Mouse (Mus musculus): ENCODE results near the gene Csf3r. TPM values are rescaled to one million over a fixed set of nuclear protein-coding genes. Genes with fewer than 3 reads are reported as not detected.
"Not testable (repeated sequence)": the region's sequence is repeated elsewhere in the genome, so short reads cannot be mapped to it uniquely, and the experiment has no call there.

Gene Csf3r
- 33.3 and 34.0 TPM in 2 replicates for total RNA-seq (2017)

DNA sequence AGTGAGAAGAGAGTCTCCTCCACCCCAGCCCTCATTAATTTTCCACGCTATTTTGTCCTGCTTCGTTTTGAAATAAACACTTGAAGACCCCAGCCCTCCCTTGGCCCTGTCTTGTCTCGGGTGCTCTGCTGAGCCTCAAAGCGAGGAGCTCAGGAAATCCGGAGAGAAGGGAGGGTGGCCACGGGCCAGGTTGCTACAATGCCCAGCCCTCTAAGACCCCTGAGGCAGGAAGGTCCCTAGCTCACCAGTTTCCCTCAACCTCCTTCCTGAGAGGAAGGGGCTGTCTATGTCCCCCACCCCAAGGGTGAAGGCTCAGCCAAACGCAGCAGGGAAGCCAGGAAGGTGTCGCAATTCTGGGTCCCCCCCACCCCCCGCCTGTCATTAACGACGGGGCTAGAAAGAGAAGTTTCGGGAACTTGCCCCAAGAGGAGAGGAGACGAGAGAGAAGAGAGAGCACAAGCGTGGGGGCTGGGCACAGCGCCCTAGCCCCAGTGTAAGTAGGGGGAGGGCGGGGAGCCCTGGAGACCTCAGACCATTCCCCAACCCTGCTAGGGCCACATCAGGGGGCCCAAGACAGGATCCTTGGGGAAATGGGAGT is at the start of gene Csf3r:
Gene Csf3r (plus strand): TSS at position 248 of the 598 bp plus-strand sequence.
- peak; percentile 59 for ATAC-seq (replicated peaks; ENCODE audit: low read depth, poor library complexity, severe bottlenecking)

DNA sequence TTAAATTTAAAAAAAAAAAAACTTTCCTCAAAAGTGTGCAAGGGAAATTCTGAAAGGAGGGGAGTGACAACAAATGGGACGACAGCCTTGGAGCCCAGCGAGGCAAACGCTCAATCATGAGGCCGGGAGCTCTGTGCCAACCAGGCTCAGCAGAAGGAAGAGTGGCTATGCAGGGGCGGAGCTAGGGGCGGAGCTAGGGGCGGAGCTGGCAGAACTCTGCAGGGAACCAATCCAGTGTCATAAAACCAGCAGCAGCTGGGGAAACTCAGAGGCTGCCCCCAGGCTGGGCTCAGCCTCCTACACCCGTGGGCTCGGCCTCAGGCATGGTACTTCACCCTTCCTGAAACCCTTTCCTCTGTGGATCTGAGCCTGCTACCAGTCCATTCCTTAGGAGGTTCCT is 46.6 kb upstream of the Csf3r start:
- no peak; the same call in 1 of the 2 replicates for ATAC-seq (replicated peaks; ENCODE audit: low read depth, poor library complexity, severe bottlenecking)

DNA sequence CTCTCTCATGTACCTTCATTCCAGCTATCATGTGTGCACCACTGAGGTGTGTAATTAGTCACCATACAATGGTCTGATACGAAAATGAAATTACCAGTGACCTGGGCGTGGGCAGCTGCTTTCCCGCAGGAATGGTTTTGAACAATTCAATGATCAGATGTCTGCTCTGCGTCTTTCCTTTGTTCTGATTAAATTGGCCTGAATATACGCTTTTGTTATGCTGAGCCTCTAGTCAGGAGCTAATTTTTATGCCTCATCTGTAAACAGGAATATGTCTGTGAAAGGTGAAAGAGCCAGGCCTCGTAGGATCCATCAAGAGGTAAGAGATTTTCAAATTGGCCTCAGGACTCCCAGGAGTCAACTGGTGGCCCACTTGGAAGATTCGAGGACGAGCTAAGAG is 41.1 kb upstream of the Csf3r start:
- ATAC-seq (replicated peaks; ENCODE audit: low read depth, poor library complexity, severe bottlenecking), result no peak

DNA sequence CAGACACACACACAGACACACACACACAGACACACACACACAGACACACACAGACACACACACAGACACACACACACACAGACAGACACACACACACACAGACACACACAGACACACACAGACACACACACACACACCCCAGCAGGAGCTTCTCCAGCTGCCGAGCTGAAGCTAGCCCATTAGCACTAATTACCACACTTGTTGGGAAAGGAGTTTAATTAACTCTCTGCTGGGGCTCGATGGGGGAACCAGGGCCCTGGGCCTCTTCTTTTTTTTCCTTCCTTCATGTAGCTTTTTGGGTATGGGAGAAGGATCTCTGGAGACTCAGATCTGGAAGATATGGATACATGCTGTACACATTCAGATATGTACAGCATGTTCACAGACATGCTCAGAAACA is 38.6 kb upstream of the Csf3r start:
- ATAC-seq (replicated peaks; ENCODE audit: low read depth, poor library complexity, severe bottlenecking), result not testable (repeated sequence)

DNA sequence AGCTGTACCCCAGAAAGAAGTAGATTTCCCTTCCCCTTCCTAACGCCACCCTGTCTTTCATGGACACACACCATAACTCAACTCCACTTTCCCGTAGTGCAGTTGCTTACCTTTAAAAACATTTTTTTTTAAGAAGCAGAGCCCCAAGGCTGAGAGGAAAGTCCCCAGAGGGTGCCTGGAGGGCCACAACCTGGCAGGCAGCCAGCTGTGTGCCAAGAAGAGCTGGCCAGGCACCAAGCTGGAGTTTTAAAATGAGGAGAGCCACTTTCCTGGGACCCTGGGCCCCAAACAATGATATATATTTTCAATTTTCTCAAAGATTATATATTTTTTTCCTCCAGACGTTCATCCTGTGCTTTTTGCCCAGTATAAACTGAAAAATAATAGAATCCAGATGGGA is 37.3 kb upstream of the Csf3r start:
- no peak for ATAC-seq (replicated peaks; ENCODE audit: low read depth, poor library complexity, severe bottlenecking)

DNA sequence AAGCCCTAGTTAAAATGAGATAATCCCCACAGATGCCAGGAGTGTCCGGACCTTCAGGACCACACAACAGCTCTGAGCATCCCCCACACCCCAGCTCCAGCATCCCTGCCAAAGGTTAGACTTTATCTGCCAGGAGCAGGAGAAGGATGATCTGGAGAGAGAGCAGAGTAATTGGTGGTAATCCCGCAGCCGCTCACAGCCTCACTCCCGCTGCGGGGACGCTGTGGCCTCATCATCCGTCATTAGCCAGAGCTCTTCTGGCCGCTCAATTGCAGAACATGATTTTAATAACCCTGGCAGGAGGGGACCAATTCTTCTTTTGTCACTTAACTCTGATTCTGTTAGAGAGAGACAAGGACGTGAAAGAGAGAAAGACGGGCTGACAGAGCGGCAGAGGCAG is 35.3 kb upstream of the Csf3r start:
- ATAC-seq (replicated peaks; ENCODE audit: low read depth, poor library complexity, severe bottlenecking), result no peak

DNA sequence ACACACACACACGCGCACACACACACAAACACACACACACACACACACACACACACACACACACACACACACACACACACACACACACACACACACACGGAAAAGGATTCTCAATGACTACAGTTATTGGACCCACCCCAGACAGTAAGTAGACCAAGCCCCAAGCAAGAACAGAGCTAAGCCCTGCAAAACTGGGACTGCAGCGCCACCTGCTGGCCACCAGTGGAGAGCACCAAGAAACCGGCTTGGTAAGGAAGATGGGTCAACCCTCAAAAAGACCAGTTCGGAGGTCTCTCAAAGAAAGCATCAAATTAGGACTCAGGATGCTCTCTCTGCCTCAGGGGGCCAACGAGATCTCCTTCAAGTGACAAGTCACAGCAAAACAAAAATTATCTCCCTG is 34.2 kb upstream of the Csf3r start:
- peak; percentile 89 for ATAC-seq (replicated peaks; ENCODE audit: low read depth, poor library complexity, severe bottlenecking)

DNA sequence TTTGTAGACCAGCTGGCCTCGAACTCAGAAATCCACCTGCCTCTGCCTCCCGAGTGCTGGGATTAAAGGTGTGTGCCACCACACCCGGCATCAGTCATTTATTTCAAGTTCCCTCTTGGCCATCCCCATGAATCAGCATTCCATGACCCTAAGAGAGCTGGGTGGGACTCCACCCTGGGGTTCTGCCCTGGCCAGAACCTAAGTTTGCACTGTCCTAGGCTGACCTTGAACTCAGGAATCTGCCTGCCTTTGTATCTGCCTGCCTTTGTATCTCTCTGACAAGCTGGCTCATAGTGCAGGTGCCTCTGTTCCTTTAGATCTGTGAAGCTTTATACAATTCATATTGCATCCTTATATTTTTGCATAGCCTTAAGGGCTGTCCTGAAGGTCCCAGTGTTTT is 32.1 kb upstream of the Csf3r start:
- ATAC-seq (replicated peaks; ENCODE audit: low read depth, poor library complexity, severe bottlenecking), result no peak

DNA sequence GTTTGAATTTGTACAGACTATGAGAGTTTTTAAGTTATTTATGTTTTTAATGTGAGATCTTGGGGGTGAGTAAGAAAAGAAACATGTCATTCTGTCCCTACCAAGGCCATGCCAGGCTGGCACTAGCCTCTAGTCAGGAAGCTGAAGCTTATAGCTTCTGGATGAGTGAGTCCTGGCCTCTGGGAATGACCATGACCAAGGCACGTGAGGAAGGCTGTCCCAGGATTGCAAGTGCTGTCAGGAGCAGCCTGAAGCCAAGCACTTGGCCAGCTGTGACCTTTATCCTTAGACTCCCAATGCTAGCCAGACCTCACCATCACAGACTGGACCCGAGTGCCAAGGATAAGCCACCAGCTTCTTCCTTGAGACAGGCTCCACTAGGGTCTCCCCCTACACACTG is 31.4 kb upstream of the Csf3r start:
- no peak for ATAC-seq (replicated peaks; ENCODE audit: low read depth, poor library complexity, severe bottlenecking)

DNA sequence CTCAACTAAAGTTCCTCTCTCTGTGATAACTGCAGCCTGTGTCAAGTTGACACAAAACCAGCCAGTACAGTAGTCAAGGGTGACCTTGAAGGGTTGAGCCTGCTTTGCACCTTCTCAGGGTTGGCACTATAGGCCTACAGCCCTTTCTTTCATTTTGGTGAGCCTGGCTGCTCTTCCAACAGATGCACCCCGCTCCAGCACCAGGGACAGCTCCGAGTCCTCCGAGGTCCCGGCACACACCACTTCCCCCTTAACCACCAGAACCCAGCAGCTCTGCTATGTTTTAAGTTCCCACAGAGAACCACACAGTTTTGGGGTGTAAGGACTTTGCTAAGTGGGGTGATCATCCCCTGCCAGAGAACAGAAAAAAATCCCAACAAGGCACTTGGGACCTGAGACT is 27.8 kb upstream of the Csf3r start:
- peak; percentile 58; the same call in 1 of the 2 replicates for ATAC-seq (replicated peaks; ENCODE audit: low read depth, poor library complexity, severe bottlenecking)

DNA sequence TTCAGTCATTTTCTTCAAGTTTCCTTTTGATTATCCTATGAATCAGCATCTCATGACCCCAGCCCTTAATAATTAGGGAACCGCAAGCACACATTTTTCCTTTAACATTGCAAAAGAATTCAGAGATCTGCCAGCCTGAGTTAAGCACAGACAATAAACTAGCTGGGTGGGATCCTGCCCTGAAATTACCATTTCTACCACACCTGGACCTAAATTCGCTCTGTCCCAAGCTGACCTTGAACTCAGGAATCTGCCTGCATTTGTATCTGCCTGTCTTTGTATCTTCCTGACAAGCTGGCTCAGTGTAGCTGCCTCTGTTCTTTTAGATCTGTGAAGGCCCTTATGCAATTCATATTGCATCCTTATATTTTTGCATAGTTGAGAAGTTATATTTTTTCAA is 26.5 kb upstream of the Csf3r start:
- ATAC-seq (replicated peaks; ENCODE audit: low read depth, poor library complexity, severe bottlenecking), result no peak

DNA sequence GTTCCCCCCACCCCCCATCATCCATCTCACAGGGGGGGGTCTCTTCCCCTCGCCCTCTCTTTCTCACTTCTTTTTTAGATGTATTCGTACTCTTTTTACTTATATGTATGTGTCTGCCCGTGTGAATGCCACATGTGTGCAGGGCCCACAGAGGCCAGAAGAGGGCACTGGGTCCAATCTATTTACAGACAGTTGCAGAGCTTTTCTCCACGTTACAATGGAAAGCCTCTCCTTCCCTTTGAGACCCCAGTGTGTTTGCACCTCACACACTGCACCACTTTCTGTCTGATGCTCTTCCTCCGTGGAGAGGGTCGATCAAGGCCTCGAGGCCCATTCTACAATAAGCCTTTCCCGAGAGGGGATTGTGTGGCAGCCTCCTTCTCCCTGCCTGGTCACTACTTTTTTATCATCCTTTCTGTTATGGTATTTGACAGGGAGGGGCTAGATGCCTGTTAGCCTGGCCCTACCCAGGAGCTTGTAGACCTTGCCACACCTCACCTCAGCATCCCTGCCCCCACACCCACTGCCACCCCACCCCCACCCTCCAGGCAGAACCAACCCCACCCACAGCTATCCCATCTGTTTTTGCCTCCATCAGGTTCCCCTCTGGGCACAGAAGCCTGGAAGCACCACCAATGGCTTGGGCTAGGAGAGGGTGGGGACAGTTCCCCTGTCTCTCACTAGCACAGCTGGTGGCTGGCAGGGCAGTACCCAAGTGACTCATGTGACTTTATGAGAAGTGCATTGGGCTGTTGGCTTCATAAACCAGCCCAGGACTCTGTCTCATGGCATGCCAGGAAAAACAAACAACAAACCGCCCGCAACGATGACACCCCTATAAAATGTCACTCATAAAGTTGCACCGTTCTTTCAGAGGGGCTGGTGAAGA is 22.8 kb upstream of the Csf3r start:
- ATAC-seq (replicated peaks; ENCODE audit: low read depth, poor library complexity, severe bottlenecking), result no peak

DNA sequence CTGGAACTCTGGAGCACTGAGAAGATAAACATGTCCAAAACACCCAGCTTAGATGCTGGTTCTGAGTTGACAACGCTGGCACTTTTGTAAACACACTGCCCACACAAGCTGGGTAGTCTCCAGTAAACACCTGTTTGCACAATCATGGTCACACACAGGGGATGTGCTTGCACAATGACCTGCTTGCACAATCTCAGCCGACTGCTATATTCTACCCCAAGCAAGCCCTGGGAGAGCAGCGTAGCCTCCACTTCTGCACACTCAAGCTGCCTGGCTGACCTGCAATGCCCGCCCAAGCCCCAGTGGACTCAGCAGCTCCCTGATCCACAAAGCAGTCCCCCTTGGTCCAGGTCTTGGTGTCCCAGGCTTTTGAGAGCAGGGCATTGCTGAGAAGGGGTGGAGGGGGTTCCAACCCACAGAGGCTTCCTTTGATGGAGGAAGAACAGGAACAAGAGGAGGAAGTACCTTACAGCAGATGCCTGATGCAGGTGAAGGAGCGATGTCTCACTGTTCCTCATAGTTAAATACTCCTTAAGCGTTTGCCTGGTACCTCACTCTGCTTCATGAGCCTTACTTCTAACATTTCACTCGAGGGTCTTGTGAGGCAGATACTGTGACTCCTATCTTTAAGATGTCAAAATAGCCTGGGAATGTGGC is 6.5 kb upstream of the Csf3r start:
- peak; percentile 53 for ATAC-seq (replicated peaks; ENCODE audit: low read depth, poor library complexity, severe bottlenecking)

DNA sequence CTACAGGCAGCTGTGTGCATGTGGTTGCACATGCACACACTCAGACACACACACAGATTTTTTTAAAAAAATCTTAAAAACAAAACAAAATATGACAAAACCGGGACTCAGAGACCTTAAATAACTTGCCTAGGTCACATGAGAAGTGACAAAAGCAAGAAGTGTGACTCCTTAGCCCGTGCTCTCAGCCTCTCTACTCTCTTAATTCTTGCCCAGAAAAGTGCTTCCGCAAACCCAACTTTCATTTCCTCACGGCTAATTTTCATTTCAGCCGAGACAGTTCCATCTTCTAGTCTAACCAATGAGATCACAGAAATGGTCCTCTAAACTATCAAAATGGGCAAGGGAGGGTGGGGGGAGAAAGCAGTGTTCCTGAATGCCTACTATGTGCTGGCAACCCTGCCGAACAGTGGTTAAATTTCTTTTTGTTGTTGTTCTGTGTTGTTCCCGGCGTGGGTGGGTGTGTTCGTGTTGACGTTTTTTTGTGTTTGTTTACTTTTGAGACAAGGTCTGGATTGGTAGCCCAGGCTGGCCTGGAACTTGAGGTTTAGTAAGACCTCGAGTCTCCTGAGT is 5.3 kb upstream of the Csf3r start:
- peak; percentile 64 for ATAC-seq (replicated peaks; ENCODE audit: low read depth, poor library complexity, severe bottlenecking)

DNA sequence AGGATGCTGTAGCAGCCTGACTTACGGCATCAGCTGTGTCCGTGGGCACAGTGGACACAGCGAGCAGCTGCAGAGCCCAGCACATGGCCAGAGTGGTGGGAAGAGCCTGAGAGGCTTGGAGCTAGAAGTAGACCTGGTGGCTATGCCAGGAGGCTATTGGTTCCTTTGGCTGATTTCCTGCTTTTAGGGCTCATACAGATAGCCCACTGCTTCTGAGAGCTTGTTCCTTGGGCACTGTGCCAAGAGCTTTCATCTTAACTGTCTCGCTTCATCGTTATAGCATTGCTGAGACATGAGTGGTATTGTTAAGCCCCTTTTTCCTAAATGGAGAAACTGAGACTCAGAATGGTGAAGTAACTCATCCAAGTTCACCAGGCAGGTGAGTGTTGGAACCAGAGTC is 1.5 kb downstream of the Csf3r start:
- ATAC-seq (replicated peaks; ENCODE audit: low read depth, poor library complexity, severe bottlenecking), result no peak

DNA sequence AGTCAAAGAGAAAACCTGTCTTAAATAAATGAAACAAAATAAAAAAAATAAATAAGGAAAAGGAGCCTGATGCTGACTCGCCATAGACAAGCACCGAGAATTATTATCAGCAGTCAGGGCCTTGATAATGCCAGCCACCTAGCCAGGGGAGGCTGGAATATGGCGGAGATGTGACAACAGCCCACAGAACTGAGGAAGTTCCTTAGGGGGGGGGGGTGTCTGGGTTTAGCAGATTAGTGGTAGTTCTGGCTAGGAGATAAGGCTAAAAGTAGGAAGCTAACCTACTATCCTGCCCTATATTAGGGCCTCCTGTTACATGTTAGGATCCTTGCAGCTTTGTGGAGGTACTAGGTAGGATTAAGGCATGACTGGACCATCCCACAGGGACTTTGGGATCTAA is 3.6 kb downstream of the Csf3r start:
- ATAC-seq (replicated peaks; ENCODE audit: low read depth, poor library complexity, severe bottlenecking), result peak; percentile 62

DNA sequence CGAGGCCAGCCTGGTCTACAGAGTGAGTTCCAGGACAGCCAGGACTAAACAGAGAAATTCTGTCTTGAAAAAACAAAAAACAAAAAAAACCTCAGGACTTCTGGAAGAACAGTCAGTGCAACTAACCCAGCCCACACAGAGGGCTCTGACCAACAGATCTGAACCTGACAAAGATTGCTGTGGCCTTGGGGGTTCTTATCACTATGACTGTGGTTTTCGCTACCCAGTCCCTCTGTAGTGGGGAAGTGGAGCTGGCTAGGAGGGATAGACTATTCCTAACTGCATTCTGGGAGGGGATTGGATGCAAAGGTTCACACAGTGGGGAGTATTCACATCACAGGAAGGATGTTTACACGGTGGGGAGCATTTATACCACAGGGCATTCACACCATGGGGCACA is 4.7 kb downstream of the Csf3r start:
- no peak; the same call in 1 of the 2 replicates for ATAC-seq (replicated peaks; ENCODE audit: low read depth, poor library complexity, severe bottlenecking)

DNA sequence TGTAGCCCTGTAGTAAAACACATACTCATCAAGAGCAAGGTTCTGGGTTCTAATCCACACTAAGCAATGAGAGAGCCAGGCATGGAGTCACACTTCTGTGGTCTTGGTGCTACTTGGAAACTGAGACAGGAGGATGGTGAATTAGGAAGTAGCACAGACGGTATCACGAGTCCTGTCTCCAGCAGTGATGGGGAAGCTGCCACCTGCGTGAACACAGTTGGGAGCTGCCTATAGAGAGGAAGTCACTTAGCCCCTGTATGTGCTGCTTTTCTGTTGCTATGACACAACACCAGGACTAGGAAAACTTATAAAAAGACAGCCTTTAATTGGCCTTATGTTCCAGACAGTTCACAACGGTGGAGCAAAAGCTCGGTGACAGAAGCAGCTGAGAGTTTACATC is 6.4 kb downstream of the Csf3r start:
- ATAC-seq (replicated peaks; ENCODE audit: low read depth, poor library complexity, severe bottlenecking), result peak; percentile 37

DNA sequence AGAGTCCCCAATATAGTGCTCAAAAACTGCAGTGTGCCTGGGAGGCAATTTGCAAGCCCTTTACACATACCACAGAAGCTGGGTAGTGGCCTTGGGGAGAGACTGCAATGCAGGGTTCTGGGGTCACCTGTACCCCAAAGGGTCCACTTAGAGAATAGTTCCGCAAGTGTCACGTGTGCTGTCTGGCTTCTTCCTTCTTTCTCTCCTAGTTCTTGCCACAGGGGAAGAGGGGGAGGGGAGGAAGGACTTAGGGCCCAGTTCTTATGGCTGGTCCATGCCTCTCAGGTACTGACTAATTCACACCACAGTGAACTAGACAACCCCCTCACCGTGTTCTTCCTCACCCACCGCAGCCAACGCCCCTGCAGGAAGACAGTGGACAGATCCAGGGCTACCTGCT is 11.1 kb downstream of the Csf3r start:
- ATAC-seq (replicated peaks; ENCODE audit: low read depth, poor library complexity, severe bottlenecking), result no peak

DNA sequence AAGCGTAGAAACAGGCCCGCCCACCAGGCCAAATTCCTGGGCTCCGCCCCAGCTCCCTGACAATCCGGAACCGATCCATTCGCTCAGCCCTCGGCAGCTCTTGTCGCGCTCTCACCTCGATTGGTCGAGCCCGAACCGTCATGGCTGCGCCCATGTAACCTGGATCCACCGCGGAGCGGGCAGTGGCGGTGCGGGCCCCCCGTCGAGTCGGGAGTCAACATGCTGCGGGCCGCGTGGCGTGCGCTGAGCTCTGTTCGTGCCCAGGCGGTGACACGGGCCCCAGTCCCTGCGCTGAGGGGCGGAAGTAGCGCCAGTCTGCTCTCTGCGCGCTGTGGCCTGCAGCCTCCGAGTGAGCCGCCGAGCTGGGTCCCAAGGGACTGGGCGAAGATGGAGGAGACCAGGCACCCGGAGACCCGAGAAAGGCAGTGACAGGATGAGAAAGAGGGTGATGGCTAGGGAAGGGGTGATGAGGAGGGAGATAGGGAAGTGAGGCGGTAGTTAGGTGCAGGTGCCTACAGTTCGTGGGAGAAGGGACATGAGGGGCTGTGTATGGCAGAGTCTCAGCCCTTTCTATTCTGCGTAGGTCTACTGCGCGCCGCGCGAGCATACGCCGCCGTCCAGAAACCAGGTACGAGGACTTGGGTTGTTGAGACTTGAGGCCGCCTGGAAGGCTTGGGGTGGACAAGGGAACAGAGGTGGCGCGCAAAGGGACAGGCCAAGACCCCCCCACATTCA is 22.7 kb downstream of the Csf3r start, which contains the start of gene Mrps15:
Gene Mrps15 (plus strand): TSS at position 75 of the 735 bp plus-strand sequence.
- peak; percentile 99 for ATAC-seq (replicated peaks; ENCODE audit: low read depth, poor library complexity, severe bottlenecking)

Measured in common myeloid progenitor, adult 5-6 weeks (primary cell).